Mouse (Mus musculus) heart, postnatal 0 days (tissue): ENCODE measurements around the gene 1810049J17Rik.

Source experiments
- CTCF ChIP-seq: IDR thresholded peaks from 2 replicates; pipeline ENCODE4 v1.5.1; 2016; ENCODE audit warnings: antibody characterized with exemption, control low read depth, low read depth
- EP300 ChIP-seq: IDR thresholded peaks from 2 replicates; pipeline ENCODE4 v1.6.1; 2016; ENCODE audit warnings: antibody characterized with exemption, low read depth

DNA sequence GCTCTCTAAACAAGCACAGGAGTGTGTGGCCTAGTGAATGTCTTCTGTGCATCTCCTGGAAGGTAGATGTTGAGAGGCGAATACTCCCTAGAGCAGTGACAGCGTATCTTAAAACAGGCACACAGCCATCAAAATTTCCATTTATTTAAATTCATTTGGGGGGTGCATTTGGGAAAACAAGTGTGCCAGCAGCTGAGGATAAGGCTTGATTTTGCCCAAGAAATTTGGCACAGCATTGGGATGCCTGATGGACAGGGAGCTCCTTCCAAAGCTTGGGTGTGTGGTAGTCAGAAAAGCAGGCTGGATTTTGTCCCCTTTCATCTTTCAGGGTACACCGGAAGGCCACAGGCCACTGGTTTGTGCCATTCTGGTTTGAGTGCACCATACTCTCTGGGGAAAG lies 48.4 kb upstream of the 1810049J17Rik start:
- TF ChIP-seq CTCF (no peak), EP300 (no peak)
